Mouse (Mus musculus) neural tube, embryonic 12.5 days (tissue): ENCODE measurements around the gene Nme8. TPM values are rescaled to one million over a fixed set of nuclear protein-coding genes. Genes with fewer than 3 reads are reported as not detected.

Experiments
- ATAC-seq: fragments of 200-750 bp; cut with Nextera tagmentation; 2 replicates; pipeline ENCODE4 v1.8.0; 2017; ENCODE audit warnings: low read depth, mild to moderate bottlenecking, moderate TSS enrichment, moderate library complexity; ENCODE audit not compliant: low FRiP score
- H3K27ac ChIP-seq: fragments of 300-500 bp; sonication (generic); 2 replicates; pipeline ENCODE4 v1.5.1; 2016
- H3K27me3 ChIP-seq: fragments of 300-500 bp; sonication (generic); replicated peaks from 2 replicates; pipeline ENCODE4 v1.6.1; 2016; ENCODE audit warnings: mild to moderate bottlenecking
- H3K36me3 ChIP-seq: fragments of 300-500 bp; sonication (generic); 2 replicates; pipeline ENCODE4 v1.6.1; 2016; ENCODE audit warnings: mild to moderate bottlenecking
- H3K4me1 ChIP-seq: fragments of 300-500 bp; sonication (generic); 2 replicates; pipeline ENCODE4 v1.6.1; 2016
- H3K4me2 ChIP-seq: fragments of 300-500 bp; sonication (generic); replicated peaks from 2 replicates; pipeline ENCODE4 v1.6.1; 2016; ENCODE audit warnings: mild to moderate bottlenecking
- H3K4me3 ChIP-seq: fragments of 300-500 bp; sonication (generic); 2 replicates; pipeline ENCODE4 v1.5.1; 2016
- H3K9ac ChIP-seq: fragments of 300-500 bp; sonication (generic); 2 replicates; pipeline ENCODE4 v1.6.1; 2016; ENCODE audit warnings: mild to moderate bottlenecking
- H3K9me3 ChIP-seq: fragments of 300-500 bp; sonication (generic); 2 replicates; pipeline ENCODE4 v1.6.1; 2016; ENCODE audit warnings: mild to moderate bottlenecking
- whole genome bisulfite sequencing: fragments of 180-500 bp; shearing (Covaris S2); methylation state at CpG from one replicate; pipeline ENCODE4 v1.1.7; 2016; 5-methylcytosine and 5-hydroxymethylcytosine counted together
- polyA plus RNA-seq: library from polyadenylated mRNA; unstranded; fragments of >200 nt; fragmentation: Nextera tagmentation; extraction: Ambion mirVana; gene quantifications from 2 replicates; pipeline ENCODE4 v1.2.1, GENCODE M21; 2016

Gene Nme8
- polyA plus RNA-seq, 1 experiment from 2014 or later = not detected

DNA sequence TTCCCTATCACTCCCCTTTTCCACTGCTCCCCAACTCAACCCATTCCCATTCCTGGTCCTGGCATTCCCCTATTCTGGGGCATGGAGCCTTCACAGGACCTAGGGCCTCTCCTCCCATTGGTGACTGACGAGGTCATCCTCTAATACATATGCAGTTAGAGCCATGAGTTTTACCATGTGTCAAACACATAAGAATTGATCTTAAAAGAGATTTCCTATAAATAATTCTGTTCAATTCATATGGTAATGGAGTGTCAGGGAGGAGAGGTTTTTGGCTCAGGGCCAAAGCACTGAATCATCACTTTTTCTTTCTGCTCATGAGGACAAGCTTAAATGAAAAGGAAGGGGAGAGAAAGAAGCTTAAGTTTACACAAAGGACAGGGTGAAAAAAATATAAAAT, 85.2 kb downstream of the Nme8 start:
- Histone ChIP-seq H3K4me1 (peaks cover 9% of the 10 kb centered on the region; the same call in 1 of the 2 replicates), H3K27ac (no peak overlapping the region), H3K9me3 (no peaks in the 10 kb centered on the region), H3K27me3 (no peaks in the 10 kb centered on the region), H3K4me2 (no peak overlapping the region), H3K9ac (no peak overlapping the region), H3K4me3 (no peak overlapping the region), H3K36me3 (no peaks in the 10 kb centered on the region)
- 25% methylated on average over 1 of the region's 1 CpGs for WGBS
- ATAC-seq = peak; percentile 57; the same call in 1 of the 2 replicates

DNA sequence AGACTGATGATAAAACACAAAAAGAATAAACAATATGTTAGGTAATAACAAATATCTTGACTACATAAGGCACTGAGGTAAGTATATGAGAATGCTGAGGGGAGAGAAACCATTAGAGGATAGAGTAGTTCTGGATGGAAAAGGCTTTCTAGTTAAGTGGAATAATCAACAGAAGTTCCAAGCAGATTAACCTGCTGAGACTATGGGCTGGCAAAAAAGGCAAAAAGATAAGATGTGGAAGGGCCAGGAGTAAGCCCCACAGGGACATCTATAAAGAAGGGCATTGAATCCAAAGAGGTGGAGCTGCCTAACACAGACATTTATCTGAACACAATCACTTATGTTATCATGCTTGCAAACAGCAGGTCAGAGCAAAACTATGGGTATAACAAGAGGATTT, 89.5 kb downstream of the Nme8 start:
- Histone ChIP-seq H3K36me3 (no peaks in the 10 kb centered on the region), H3K4me3 (no peak overlapping the region), H3K4me2 (no peak overlapping the region), H3K4me1 (peaks cover 9% of the 10 kb centered on the region; the same call in 1 of the 2 replicates), H3K27ac (no peak overlapping the region), H3K27me3 (no peaks in the 10 kb centered on the region), H3K9me3 (no peaks in the 10 kb centered on the region), H3K9ac (no peak overlapping the region)
- no peak for ATAC-seq

DNA sequence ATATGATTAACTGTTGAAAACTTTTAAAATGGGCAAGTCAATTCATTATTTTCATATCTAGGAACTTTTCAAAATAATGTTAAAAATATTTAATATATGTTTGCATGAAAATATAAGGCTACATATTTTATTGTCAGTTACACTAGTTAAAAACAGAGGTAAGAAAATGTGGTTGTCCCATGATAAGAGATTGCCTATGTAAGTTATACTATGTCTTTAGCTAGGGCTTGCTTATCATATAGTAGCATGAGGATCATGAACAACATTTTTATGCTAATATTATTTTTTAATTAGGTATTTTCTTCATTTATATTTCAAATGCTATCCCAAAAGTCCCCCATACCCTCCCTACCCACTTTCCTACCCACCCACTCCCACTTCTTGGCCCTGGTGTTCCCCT, 92.7 kb downstream of the Nme8 start:
- Histone ChIP-seq H3K36me3 (no peaks in the 10 kb centered on the region), H3K9me3 (no peaks in the 10 kb centered on the region), H3K4me3 (no peak overlapping the region), H3K9ac (no peak overlapping the region), H3K4me2 (no peak overlapping the region), H3K4me1 (no peaks in the 10 kb centered on the region), H3K27ac (no peak overlapping the region), H3K27me3 (no peaks in the 10 kb centered on the region)
- ATAC-seq = no peak

DNA sequence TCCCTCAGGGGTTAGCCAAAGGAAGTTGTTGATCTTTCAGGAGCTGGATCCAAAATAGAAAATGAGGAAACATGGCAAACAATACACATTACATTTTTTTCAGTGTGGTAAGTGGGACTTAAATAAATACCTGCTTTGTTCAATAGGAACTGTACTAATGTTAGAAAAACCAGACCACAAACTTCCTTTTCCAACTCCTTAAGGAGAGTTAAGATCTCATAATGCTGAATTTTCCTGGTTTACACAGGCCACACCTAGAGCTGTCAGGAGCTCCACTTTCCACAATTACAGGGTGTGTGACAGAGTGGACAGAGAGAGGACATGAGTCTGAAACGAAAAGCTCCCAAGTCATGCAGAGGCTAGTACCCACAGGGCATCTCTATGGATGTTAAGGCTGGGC, 93.9 kb downstream of the Nme8 start:
- Histone ChIP-seq H3K27ac (no peak overlapping the region), H3K9me3 (no peaks in the 10 kb centered on the region), H3K36me3 (no peaks in the 10 kb centered on the region), H3K4me2 (no peak overlapping the region), H3K4me1 (no peaks in the 10 kb centered on the region), H3K9ac (no peak overlapping the region), H3K4me3 (no peak overlapping the region), H3K27me3 (no peaks in the 10 kb centered on the region)
- WGBS = 94% methylated on average over 1 of the region's 1 CpGs
- ATAC-seq = no peak

DNA sequence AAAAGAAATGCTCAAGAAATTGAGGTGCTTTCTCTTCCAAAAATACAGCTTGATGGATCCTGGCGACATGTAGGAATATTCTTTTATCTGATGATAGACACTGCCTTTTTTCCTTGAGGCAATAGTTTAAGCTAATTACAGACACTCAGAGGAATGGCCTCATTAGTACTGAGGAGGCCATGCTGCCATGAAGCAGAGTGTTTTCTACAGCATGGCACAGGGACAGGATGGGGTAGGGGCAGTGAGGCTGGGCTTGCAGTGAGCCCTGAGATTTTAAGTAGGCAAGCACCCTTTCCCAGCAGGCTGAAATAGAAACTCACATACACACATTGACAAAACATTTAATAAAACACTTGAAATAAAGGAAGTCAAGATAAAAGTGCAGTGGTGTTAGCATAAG, 95.1 kb downstream of the Nme8 start:
- Histone ChIP-seq H3K4me1 (no peaks in the 10 kb centered on the region), H3K27ac (no peak overlapping the region), H3K9me3 (no peaks in the 10 kb centered on the region), H3K4me2 (no peak overlapping the region), H3K4me3 (no peak overlapping the region), H3K27me3 (no peaks in the 10 kb centered on the region), H3K36me3 (no peaks in the 10 kb centered on the region), H3K9ac (no peak overlapping the region)
- 91% methylated on average over 1 of the region's 1 CpGs for WGBS
- ATAC-seq = no peak

DNA sequence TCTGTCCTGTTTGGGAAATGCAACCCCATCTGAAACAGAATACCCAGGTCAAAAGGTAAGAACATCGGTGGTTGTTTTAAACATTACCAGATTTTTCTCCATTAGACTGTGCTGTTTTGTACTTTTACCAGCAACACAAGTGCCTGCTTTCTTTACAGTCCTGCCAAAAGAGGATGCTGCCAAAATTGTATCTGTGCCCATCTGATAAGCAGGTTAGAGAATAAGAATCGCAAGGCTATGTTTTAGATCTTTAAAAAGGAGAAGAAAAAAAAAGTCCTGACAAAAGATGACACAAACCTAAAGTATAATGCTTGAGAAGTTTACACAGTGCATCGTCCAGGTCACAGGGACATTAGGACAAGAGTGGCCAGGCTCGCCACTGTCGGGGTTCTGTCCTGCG, 98.4 kb downstream of the Nme8 start:
- H3K9ac ChIP-seq = no peak overlapping the region
- no peak overlapping the region for H3K27ac ChIP-seq
- H3K36me3 ChIP-seq = no peaks in the 10 kb centered on the region
- no peaks in the 10 kb centered on the region for H3K4me1 ChIP-seq
- WGBS = 92% methylated on average over 6 of the region's 6 CpGs
- H3K4me3 ChIP-seq = no peak overlapping the region
- H3K27me3 ChIP-seq = no peaks in the 10 kb centered on the region
- no peak overlapping the region for H3K4me2 ChIP-seq
- ATAC-seq = no peak
- H3K9me3 ChIP-seq = no peaks in the 10 kb centered on the region

DNA sequence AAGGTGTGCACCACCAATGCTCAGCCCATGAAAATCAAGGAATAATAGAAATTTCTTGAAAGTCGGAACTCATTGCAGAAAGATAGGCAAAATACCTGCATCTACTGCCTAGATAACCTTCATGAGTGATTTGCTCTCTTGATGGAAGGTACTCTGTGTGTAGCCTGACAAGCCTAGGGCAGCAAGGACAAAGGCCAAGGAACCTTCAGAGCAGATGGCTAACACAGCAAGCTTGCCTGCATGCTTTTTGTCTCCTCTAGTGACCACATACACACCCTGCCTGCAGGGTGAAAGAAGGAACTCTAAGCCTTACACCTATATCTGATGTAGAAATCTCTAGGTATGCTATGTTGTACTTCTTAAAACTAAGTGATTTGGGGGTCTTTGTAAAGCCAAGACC, 102.5 kb downstream of the Nme8 start:
- no peak overlapping the region for H3K4me2 ChIP-seq
- no peak overlapping the region for H3K4me3 ChIP-seq
- WGBS = 93% methylated on average over 1 of the region's 1 CpGs
- H3K27ac ChIP-seq = no peak overlapping the region
- H3K36me3 ChIP-seq = no peaks in the 10 kb centered on the region
- H3K9me3 ChIP-seq = no peaks in the 10 kb centered on the region
- no peak for ATAC-seq
- H3K4me1 ChIP-seq = no peaks in the 10 kb centered on the region
- no peak overlapping the region for H3K9ac ChIP-seq
- no peaks in the 10 kb centered on the region for H3K27me3 ChIP-seq

Other genes with a start within 250 kb of the Nme8 start
- 14.6 and 15.9 TPM in 2 replicates for gene Epdr1, start 77.9 kb downstream of the Nme8 start, polyA plus RNA-seq
- gene Sfrp4, start 74.7 kb downstream of the Nme8 start, polyA plus RNA-seq = 1.8 and 2.3 TPM in 2 replicates
- 0.10 and 0.40 TPM in 2 replicates for gene Gpr141, start 126.5 kb upstream of the Nme8 start, polyA plus RNA-seq